8 mouse cellular contexts compared by ENCODE assay signal in genomic region chr13:78210029-78210747, GRCm38 (mm10). TPM values are rescaled to one million over a fixed set of nuclear protein-coding genes. Genes with fewer than 3 reads are reported as not detected.
DNase-seq lines count a peak whose midpoint lies in the region; ATAC-seq and TF ChIP-seq lines count a peak whose summit lies in the region.

No protein-coding gene starts in this region.

- H3K9me3 ChIP-seq in ES-Bruce4 (replicated peaks; ENCODE audit: control insufficient read depth, insufficient read depth, low read length, poor library complexity, severe bottlenecking), result no peaks in the 10 kb centered on the region
- no peaks in the 10 kb centered on the region for H3K9me3 ChIP-seq in heart, embryonic 14.5 days (ENCODE audit: control insufficient read depth, low read length)
- H3K9me3 ChIP-seq in limb, embryonic 15.5 days, result no peaks in the 10 kb centered on the region

- H3K27me3 ChIP-seq in ES-Bruce4 (ENCODE audit: control insufficient read depth, insufficient read depth, low read length, poor library complexity, severe bottlenecking), result peaks cover 19% of the 10 kb centered on the region
- H3K27me3 ChIP-seq in heart, embryonic 14.5 days (ENCODE audit: control insufficient read depth, insufficient read depth, low read length), result peaks cover 49% of the 10 kb centered on the region
- peaks cover 82% of the 10 kb centered on the region for H3K27me3 ChIP-seq in limb, embryonic 15.5 days

- ATAC-seq in heart, embryonic 14.5 days (ENCODE audit: insufficient number of reproducible peaks, insufficient read depth, low FRiP score, low read depth), result 0 out of 2 replicates have a peak, but pooled peaks have one; percentile 31
- ATAC-seq in limb, embryonic 15.5 days (ENCODE audit: insufficient number of reproducible peaks, low FRiP score, low TSS enrichment, low read depth), result no peak

- 1% methylated on average over 38 of the region's 38 CpGs for WGBS in heart, embryonic 14.5 days
- under 1% methylated on average over 38 of the region's 38 CpGs for WGBS in limb, embryonic 15.5 days
- WGBS in olfactory bulb, adult 2 months, result 3% methylated on average over 38 of the region's 38 CpGs

- no peak overlapping the region for H3K9ac ChIP-seq in ES-Bruce4 (ENCODE audit: low read depth, poor library complexity, severe bottlenecking)
- H3K9ac ChIP-seq in heart, embryonic 14.5 days (ENCODE audit: low read length), result peak overlapping the region; percentile 6; the same call in 1 of the 2 replicates
- H3K9ac ChIP-seq in limb, embryonic 15.5 days, result no peak overlapping the region

- no peak for TF ChIP-seq POLR2A in ES-Bruce4 (IDR thresholded peaks at IDR 0.05; ENCODE audit: insufficient read depth, low read length)
- no peak for TF ChIP-seq POLR2A in olfactory bulb, adult 2 months (IDR thresholded peaks at IDR 0.05; ENCODE audit: insufficient read depth, low read depth, low read length)

- no peak overlapping the region for H3K27ac ChIP-seq in gastrocnemius, adult 2 months
- no peak overlapping the region for H3K27ac ChIP-seq in ES-Bruce4 (ENCODE audit: insufficient read depth, low read length)
- no peak overlapping the region for H3K27ac ChIP-seq in heart, embryonic 14.5 days (replicated peaks in 1 of 2; ENCODE audit: control insufficient read depth in 1 of 2, insufficient read depth in 1 of 2, low read depth in 2 of 2, low read length in 2 of 2)
- H3K27ac ChIP-seq in limb, embryonic 15.5 days, result no peak overlapping the region
- peak overlapping the region; percentile 71 for H3K27ac ChIP-seq in olfactory bulb, adult 2 months (ENCODE audit: insufficient read depth, low read depth, low read length)

- intact Hi-C loops in gastrocnemius, adult 2 months (cut with DNase I), result no loop called here

- no peaks in the 10 kb centered on the region for H3K36me3 ChIP-seq in ES-Bruce4 (ENCODE audit: control insufficient read depth, insufficient read depth, low read length, poor library complexity, severe bottlenecking)
- H3K36me3 ChIP-seq in heart, embryonic 14.5 days (ENCODE audit: control insufficient read depth, insufficient read depth, low read length), result no peaks in the 10 kb centered on the region
- no peaks in the 10 kb centered on the region for H3K36me3 ChIP-seq in limb, embryonic 15.5 days

- no peaks in the 10 kb centered on the region for H3K4me1 ChIP-seq in ES-Bruce4 (ENCODE audit: control insufficient read depth, insufficient read depth, low read length)
- H3K4me1 ChIP-seq in heart, embryonic 14.5 days (ENCODE audit: control insufficient read depth in 2 of 2, insufficient read depth in 2 of 2, low read length in 2 of 2), result peaks cover 6 to 10% of the 10 kb centered on the region in 2 experiments; a peak in 3 of 4 replicates
- peaks cover 15% of the 10 kb centered on the region for H3K4me1 ChIP-seq in limb, embryonic 15.5 days
- H3K4me1 ChIP-seq in olfactory bulb, adult 2 months (ENCODE audit: control insufficient read depth, insufficient read depth, low read length), result peaks cover 24% of the 10 kb centered on the region

- peak overlapping the region; percentile 84 for H3K4me2 ChIP-seq in heart, embryonic 14.5 days (ENCODE audit: low read length)
- H3K4me2 ChIP-seq in limb, embryonic 15.5 days, result peak overlapping the region; percentile 49

- no peak for TF ChIP-seq CTCF in gastrocnemius, adult 2 months (IDR thresholded peaks at IDR 0.05)
- no peak for TF ChIP-seq CTCF in ES-Bruce4 (IDR thresholded peaks at IDR 0.05; ENCODE audit: low read depth, low read length)
- no peak for TF ChIP-seq CTCF in olfactory bulb, adult 2 months (IDR thresholded peaks at IDR 0.05; ENCODE audit: insufficient read depth, low read depth, low read length)

- TF ChIP-seq EP300 in ES-Bruce4 (IDR thresholded peaks at IDR 0.05; ENCODE audit: insufficient read depth, low read depth, low read length), result no peak

- H3K4me3 ChIP-seq in gastrocnemius, adult 2 months, result peak overlapping the region; percentile 60
- H3K4me3 ChIP-seq in ES-Bruce4 (ENCODE audit: low read depth, low read length), result peak overlapping the region; percentile 28
- H3K4me3 ChIP-seq in heart, embryonic 14.5 days (ENCODE audit: control insufficient read depth in 1 of 2, insufficient read depth in 1 of 2, low read depth in 1 of 2, low read length in 2 of 2), result peak overlapping the region; percentile 34 to 40
- H3K4me3 ChIP-seq in limb, embryonic 15.5 days, result peak overlapping the region; percentile 29
- peak overlapping the region; percentile 41 for H3K4me3 ChIP-seq in olfactory bulb, adult 2 months (ENCODE audit: insufficient read depth, low read depth, low read length)

- no peak for DNase-seq in gastrocnemius, adult 2 months
- DNase-seq in gastrocnemius, adult 8-10 months (ENCODE audit: low spot score in 2 of 2), result no peak
- peak; percentile 68 to 72 for DNase-seq in cerebellum, postnatal 10 days
- DNase-seq in urinary bladder, adult 2 months (ENCODE audit: low spot score), result no peak

RNA-seq across cellular contexts. Expression of gene Nr2f1, which starts 10.6 kb away (rescaled TPM):
- total RNA-seq in gastrocnemius, adult 2 months (2021), result under 1 TPM; 0.41 to 0.56 TPM
- total RNA-seq in gastrocnemius, adult 8-10 months (2022), result under 1 TPM; 0.15 to 0.36 (median 0.32) TPM
- not detected in 2 replicates for polyA plus RNA-seq in ES-Bruce4 (2011; ENCODE audit: insufficient read depth, insufficient read length, low read depth, missing spikeins)
- polyA plus RNA-seq in heart, embryonic 14.5 days (2014; fragmentation: Nextera tagmentation; extraction: Ambion mirVana), result 5.6 and 8.3 TPM in 2 replicates
- polyA plus RNA-seq in limb, embryonic 15.5 days (2015; fragmentation: Nextera tagmentation; extraction: Ambion mirVana), result 1.3 and 1.9 TPM in 2 replicates
- polyA plus RNA-seq in olfactory bulb, adult 2 months (2012; ENCODE audit: insufficient read depth, insufficient read length, low replicate concordance, missing spikeins), result not detected in 2 replicates
- 15.6 and 19.4 TPM in 2 replicates for polyA plus RNA-seq in urinary bladder, adult 2 months (2012; rRNA removed)

Comparison
In these comparisons a context has a peak if more than half of its experiments do, and no peak if none do; other contexts are left out.
1. DNase-seq: peak in cerebellum, postnatal 10 days (2 of 2); none in gastrocnemius, adult 2 months (single experiment), gastrocnemius, adult 8-10 months (0 of 2) and urinary bladder, adult 2 months (single experiment).
2. Peak in every context shown above with its lines, with median percentiles within 50 percentile points of each other: H3K4me3 ChIP-seq.